Mouse (Mus musculus): ENCODE measurements around the gene Nkx1-2. TPM values are rescaled to one million over a fixed set of nuclear protein-coding genes. Genes with fewer than 3 reads are reported as not detected.

Gene Nkx1-2
- not detected for polyA plus RNA-seq (2017; shearing (Covaris generic))

GRCm38 (mm10) chr7:132599071-132599975 lies at the start of gene Nkx1-2:
TSS of gene Nkx1-2 (minus strand) at chr7:132599637.

DNA sequence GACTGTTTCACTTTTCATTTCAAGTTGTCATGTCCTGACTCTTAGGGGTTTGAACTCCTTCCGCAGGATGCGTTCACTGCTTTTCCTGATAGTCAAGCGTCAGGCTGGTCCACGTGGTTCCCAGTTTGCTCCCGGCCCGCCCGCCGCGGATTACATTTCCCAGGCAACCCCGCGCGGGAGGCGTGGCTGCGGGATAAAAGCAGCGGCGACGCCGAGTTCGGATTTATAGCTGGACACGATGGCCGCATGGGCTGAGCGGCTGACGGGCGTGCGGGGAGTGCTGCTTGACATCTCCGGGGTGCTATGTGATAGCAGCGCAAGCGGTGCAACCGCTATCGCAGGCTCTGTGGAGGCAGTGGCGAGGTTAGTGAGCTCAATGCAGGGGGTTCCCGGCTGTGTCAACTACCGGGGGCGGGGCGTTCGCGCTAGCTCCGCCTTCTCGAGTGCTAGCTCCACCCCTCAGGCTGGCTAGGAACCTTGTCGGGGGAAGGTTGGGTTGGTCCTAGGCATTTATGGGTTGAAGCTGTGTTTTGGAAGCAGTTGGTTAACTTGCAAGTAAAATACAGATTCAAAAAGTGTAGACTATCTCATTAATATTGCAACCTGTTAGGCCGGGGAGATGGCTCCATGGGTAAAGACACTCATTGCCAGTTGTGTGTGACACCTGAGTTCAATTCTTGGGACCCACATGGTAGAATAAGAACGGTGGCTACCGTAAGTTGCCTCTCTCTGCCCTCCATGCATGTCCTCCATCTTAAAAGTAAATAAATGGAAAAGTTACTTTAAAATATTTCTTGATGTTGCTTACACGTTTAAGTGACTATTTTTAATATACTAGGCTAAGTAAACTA lies 11.3 kb upstream of the Nkx1-2 start, which contains the start of gene Lhpp:
Gene Lhpp (plus strand): TSS at position 171 of the 851 bp plus-strand sequence.

GRCm38 (mm10) chr7:132576116-132576650 lies 23.3 kb downstream of the Nkx1-2 start, which contains the start of gene Oat:
TSS of gene Oat (minus strand) at chr7:132576398.

Other genes with a start within 250 kb of the Nkx1-2 start
- gene Oat, start 23.2 kb downstream of the Nkx1-2 start, polyA plus RNA-seq (2017; shearing (Covaris generic)) = 79.5 TPM
- 2.6 TPM for gene Lhpp, start 11.0 kb upstream of the Nkx1-2 start, polyA plus RNA-seq (2017; shearing (Covaris generic))
- gene Fam53b, start 214.2 kb upstream of the Nkx1-2 start, polyA plus RNA-seq (2017; shearing (Covaris generic)) = 196 TPM

Data from CD4-positive, CD25-positive, alpha-beta regulatory T cell (primary cell).